Comparison of ENCODE assay signal across 15 mouse cellular contexts in genomic region chr17:13406701-13407100, GRCm38 (mm10). TPM values are rescaled to one million over a fixed set of nuclear protein-coding genes. Genes with fewer than 3 reads are reported as not detected.
DNase-seq lines count a peak whose midpoint lies in the region; ATAC-seq and TF ChIP-seq lines count a peak whose summit lies in the region.
"Not testable (repeated sequence)": the region's sequence is repeated elsewhere in the genome, so short reads cannot be mapped to it uniquely, and the experiment has no call there.
"Had no signal": no experiment of that assay in that cellular context is flagged by ENCODE, and none has a peak within 500 bp of the region (broad histone marks: within the 10 kb centered on the region; RNA-seq: fewer than 3 reads in every experiment).

No protein-coding gene starts in this region.

- not testable (repeated sequence) for H3K9me3 ChIP-seq in heart, embryonic 15.5 days (replicated peaks); hindbrain, embryonic 14.5 days (ENCODE audit: control insufficient read depth, low read length); limb, embryonic 11.5 days (ENCODE audit: control insufficient read depth, low read length); stomach, postnatal 0 days (ENCODE audit: control insufficient read depth, low read length)
- H3K9me3 ChIP-seq in kidney, embryonic 15.5 days (replicated peaks) = peaks cover 11% of the 10 kb centered on the region; the same call in 1 of the 2 replicates

- not testable (repeated sequence) for H3K9ac ChIP-seq in heart, embryonic 15.5 days; hindbrain, embryonic 14.5 days; kidney, embryonic 15.5 days; limb, embryonic 11.5 days (ENCODE audit: low read length); stomach, postnatal 0 days (ENCODE audit: low read length)

- H3K27me3 ChIP-seq in heart, embryonic 15.5 days; hindbrain, embryonic 14.5 days (ENCODE audit: control insufficient read depth, insufficient read depth, low read length); kidney, embryonic 15.5 days; limb, embryonic 11.5 days (ENCODE audit: control insufficient read depth, insufficient read depth, low read length); stomach, postnatal 0 days (ENCODE audit: control insufficient read depth, insufficient read depth, low read length): not testable (repeated sequence)

- not testable (repeated sequence) for H3K36me3 ChIP-seq in heart, embryonic 15.5 days; hindbrain, embryonic 14.5 days (replicated peaks; ENCODE audit: control insufficient read depth, insufficient read depth); kidney, embryonic 15.5 days; limb, embryonic 11.5 days (ENCODE audit: control insufficient read depth, insufficient read depth, low read length); stomach, postnatal 0 days (ENCODE audit: control insufficient read depth, insufficient read depth, low read length)

- not testable (repeated sequence) for H3K4me3 ChIP-seq in heart, embryonic 15.5 days; hindbrain, embryonic 14.5 days (replicated peaks; ENCODE audit: low read length); kidney, embryonic 15.5 days (replicated peaks); limb, embryonic 11.5 days (ENCODE audit: low read depth, low read length); stomach, postnatal 0 days (ENCODE audit: low read depth, low read length)

- not testable (repeated sequence) for H3K27ac ChIP-seq in heart, embryonic 15.5 days; hindbrain, embryonic 14.5 days; kidney, embryonic 15.5 days; limb, embryonic 11.5 days (replicated peaks; ENCODE audit: low read depth, low read length); stomach, postnatal 0 days (replicated peaks)

- peak; percentile 87 for DNase-seq in heart, adult 11 months
- DNase-seq in hindbrain, embryonic 14.5 days (ENCODE audit: low spot score); limb, embryonic 11.5 days (ENCODE audit: low spot score); stomach, postnatal 0 days (ENCODE audit: low spot score): not testable (repeated sequence)

- H3K4me1 ChIP-seq in heart, embryonic 15.5 days (replicated peaks); hindbrain, embryonic 14.5 days (replicated peaks; ENCODE audit: control insufficient read depth, insufficient read depth, low read length); kidney, embryonic 15.5 days; limb, embryonic 11.5 days (ENCODE audit: control insufficient read depth, insufficient read depth, low read length); stomach, postnatal 0 days (replicated peaks; ENCODE audit: control insufficient read depth, insufficient read depth): not testable (repeated sequence)

- 0 out of 2 replicates have a peak, but pooled peaks have one; percentile 7 for ATAC-seq in heart, embryonic 15.5 days (replicated peaks; ENCODE audit: insufficient number of reproducible peaks, insufficient read depth, low FRiP score, low read depth)
- peak; percentile 43; the same call in 1 of the 2 replicates for ATAC-seq in hindbrain, embryonic 14.5 days (ENCODE audit: low FRiP score)
- peak; percentile 61; the same call in 1 of the 2 replicates for ATAC-seq in kidney, embryonic 15.5 days (replicated peaks; ENCODE audit: low FRiP score)
- peak; percentile 58; the same call in 1 of the 2 replicates for ATAC-seq in limb, embryonic 11.5 days (ENCODE audit: insufficient number of reproducible peaks, low FRiP score, low TSS enrichment, low read depth)
- peak; percentile 22; the same call in 1 of the 2 replicates for ATAC-seq in stomach, postnatal 0 days (ENCODE audit: low FRiP score, low TSS enrichment)

- H3K4me2 ChIP-seq in heart, embryonic 15.5 days; hindbrain, embryonic 14.5 days (replicated peaks); kidney, embryonic 15.5 days; limb, embryonic 11.5 days (ENCODE audit: low read depth, severe bottlenecking); stomach, postnatal 0 days (replicated peaks; ENCODE audit: low read depth): not testable (repeated sequence)

- TF ChIP-seq EP300 in stomach, postnatal 0 days (optimal IDR thresholded peaks at IDR 0.05) = not testable (repeated sequence)

- 73% methylated on average over 6 of the region's 6 CpGs for WGBS in heart, embryonic 15.5 days
- 94% methylated on average over 5 of the region's 6 CpGs for WGBS in hindbrain, embryonic 14.5 days
- WGBS in kidney, embryonic 15.5 days = 79% methylated on average over 6 of the region's 6 CpGs
- 91% methylated on average over 5 of the region's 6 CpGs for WGBS in limb, embryonic 11.5 days
- 89% methylated on average over 5 of the region's 6 CpGs for WGBS in stomach, postnatal 0 days

- TF ChIP-seq CTCF in stomach, postnatal 0 days (IDR thresholded peaks at IDR 0.05; ENCODE audit: low read depth) = not testable (repeated sequence)

RNA-seq across cellular contexts. Expression of gene Tcp10c, which starts 52.3 kb away (rescaled TPM):
- not detected in 2 replicates for polyA plus RNA-seq in heart, embryonic 15.5 days (2015; fragmentation: Nextera tagmentation; extraction: Ambion mirVana)
- polyA plus RNA-seq in hindbrain, embryonic 14.5 days (2014; fragmentation: Nextera tagmentation; extraction: Ambion mirVana) = 0.16 TPM in 1 of 2 replicates, not detected in the other
- polyA plus RNA-seq in kidney, embryonic 15.5 days (2015; fragmentation: Nextera tagmentation; extraction: Ambion mirVana) = not detected in 2 replicates
- polyA plus RNA-seq in limb, embryonic 11.5 days (2014; fragmentation: Nextera tagmentation; extraction: Ambion mirVana) = not detected in 2 replicates
- polyA plus RNA-seq in stomach, postnatal 0 days (2015; fragmentation: Nextera tagmentation; extraction: Ambion mirVana) = not detected in 2 replicates
- polyA plus RNA-seq: adrenal gland, adult 2 months; brain, embryonic 14.5 days; C2C12; embryonic facial prominence, embryonic 11.5 days; embryonic facial prominence, embryonic 13.5 days; embryonic facial prominence, embryonic 15.5 days; erythroblast, embryonic 14.5 days; forebrain, embryonic 10.5 days; forebrain, embryonic 15.5 days had no signal

Comparison
In these comparisons a context has a peak if more than half of its experiments do, and no peak if none do; other contexts are left out.
1. ATAC-seq: peak in every context shown above with its lines; median percentile 61 in kidney, embryonic 15.5 days; 58 in limb, embryonic 11.5 days; 43 in hindbrain, embryonic 14.5 days; 22 in stomach, postnatal 0 days; 7 in heart, embryonic 15.5 days.